Mouse (Mus musculus) stomach, embryonic 15.5 days (tissue): ENCODE results near the gene Synpo2l. TPM values are rescaled to one million over a fixed set of nuclear protein-coding genes. Genes with fewer than 3 reads are reported as not detected.

Source experiments
- ATAC-seq: fragments of 200-750 bp; cut with Nextera tagmentation; 2 replicates; pipeline ENCODE4 v1.8.0; 2017; ENCODE audit warnings: low read depth, moderate number of reproducible peaks, moderate TSS enrichment; ENCODE audit not compliant: insufficient read depth, low FRiP score
- H3K27ac ChIP-seq: fragments of 300-500 bp; sonication (generic); 2 replicates; pipeline ENCODE4 v1.5.1; 2015; ENCODE audit warnings: mild to moderate bottlenecking, inconsistent platforms
- H3K27me3 ChIP-seq: fragments of 300-500 bp; sonication (generic); replicated peaks from 2 replicates; pipeline ENCODE4 v1.6.1; 2015; ENCODE audit warnings: inconsistent platforms
- H3K36me3 ChIP-seq: fragments of 300-500 bp; sonication (generic); 2 replicates; pipeline ENCODE4 v1.6.1; 2015; ENCODE audit warnings: inconsistent platforms
- H3K4me1 ChIP-seq: fragments of 300-500 bp; sonication (generic); 2 replicates; pipeline ENCODE4 v1.6.1; 2015; ENCODE audit warnings: inconsistent platforms
- H3K4me2 ChIP-seq: fragments of 300-500 bp; sonication (generic); 2 replicates; pipeline ENCODE4 v1.6.1; 2015; ENCODE audit warnings: mild to moderate bottlenecking, inconsistent platforms
- H3K4me3 ChIP-seq: fragments of 300-500 bp; sonication (generic); replicated peaks from 2 replicates; pipeline ENCODE4 v1.5.1; 2015; ENCODE audit warnings: inconsistent platforms
- H3K9ac ChIP-seq: fragments of 300-500 bp; sonication (generic); 2 replicates; pipeline ENCODE4 v1.6.1; 2015; ENCODE audit warnings: inconsistent platforms
- H3K9me3 ChIP-seq: fragments of 300-500 bp; sonication (generic); 2 replicates; pipeline ENCODE4 v1.6.1; 2016; ENCODE audit warnings: inconsistent platforms
- WGBS: fragments of 180-500 bp; shearing (Covaris S2); methylation state at CpG from one replicate; pipeline ENCODE4 v1.1.7; 2015; 5-methylcytosine and 5-hydroxymethylcytosine counted together
- polyA plus RNA-seq: library from polyadenylated mRNA; unstranded; fragments of >200 nt; fragmentation: Nextera tagmentation; extraction: Ambion mirVana; gene quantifications from 2 replicates; pipeline ENCODE4 v1.2.1, GENCODE M21; 2015

Synpo2l gene
- polyA plus RNA-seq, 1 experiment from 2014 or later = 0.45 TPM

- H3K9ac ChIP-seq = no peak overlapping the region
- H3K27ac ChIP-seq = no peak overlapping the region
- no peaks in the 10 kb centered on the region for H3K36me3 ChIP-seq
- peaks cover 3% of the 10 kb centered on the region; the same call in 1 of the 2 replicates for H3K4me1 ChIP-seq
- 70% methylated on average over 9 of the region's 9 CpGs for WGBS
- ATAC-seq = no peak
- H3K9me3 ChIP-seq = no peaks in the 10 kb centered on the region
- H3K27me3 ChIP-seq = no peaks in the 10 kb centered on the region
- H3K4me3 ChIP-seq = no peak overlapping the region
- H3K4me2 ChIP-seq = no peak overlapping the region
Measured at GRCm38 (mm10) chr14:20655731-20656130, 12.4 kb downstream of the Synpo2l start.

GRCm38 (mm10) chr14:20654690-20655421 is 13.3 kb downstream of the Synpo2l start:
- Histone ChIP-seq H3K9ac (no peak overlapping the region), H3K4me3 (no peak overlapping the region), H3K9me3 (no peaks in the 10 kb centered on the region), H3K4me1 (no peaks in the 10 kb centered on the region), H3K27me3 (no peaks in the 10 kb centered on the region), H3K4me2 (no peak overlapping the region), H3K36me3 (no peaks in the 10 kb centered on the region), H3K27ac (no peak overlapping the region)
- 69% methylated on average over 9 of the region's 9 CpGs for WGBS
- no peak for ATAC-seq

- Histone ChIP-seq H3K4me2 (no peak overlapping the region), H3K27ac (no peak overlapping the region), H3K27me3 (no peaks in the 10 kb centered on the region), H3K4me1 (no peaks in the 10 kb centered on the region), H3K36me3 (no peaks in the 10 kb centered on the region), H3K4me3 (no peak overlapping the region), H3K9ac (no peak overlapping the region), H3K9me3 (no peaks in the 10 kb centered on the region)
- no peak for ATAC-seq
- 62% methylated on average over 4 of the region's 4 CpGs for WGBS
Measured at GRCm38 (mm10) chr14:20651722-20652256, 16.4 kb downstream of the Synpo2l start.

GRCm38 (mm10) chr14:20651000-20651399 is 17.2 kb downstream of the Synpo2l start:
- ATAC-seq = no peak
- H3K9ac ChIP-seq = no peak overlapping the region
- WGBS = 75% methylated on average over 2 of the region's 2 CpGs
- no peaks in the 10 kb centered on the region for H3K36me3 ChIP-seq
- no peaks in the 10 kb centered on the region for H3K4me1 ChIP-seq
- H3K4me2 ChIP-seq = no peak overlapping the region
- no peaks in the 10 kb centered on the region for H3K27me3 ChIP-seq
- no peak overlapping the region for H3K27ac ChIP-seq
- no peaks in the 10 kb centered on the region for H3K9me3 ChIP-seq
- H3K4me3 ChIP-seq = no peak overlapping the region

GRCm38 (mm10) chr14:20646381-20646780 is 21.8 kb downstream of the Synpo2l start:
- no peak overlapping the region for H3K4me2 ChIP-seq
- no peaks in the 10 kb centered on the region for H3K4me1 ChIP-seq
- no peak overlapping the region for H3K27ac ChIP-seq
- no peaks in the 10 kb centered on the region for H3K36me3 ChIP-seq
- no peaks in the 10 kb centered on the region for H3K9me3 ChIP-seq
- ATAC-seq = no peak
- no peak overlapping the region for H3K4me3 ChIP-seq
- no peak overlapping the region for H3K9ac ChIP-seq
- no peaks in the 10 kb centered on the region for H3K27me3 ChIP-seq

GRCm38 (mm10) chr14:20645547-20645946 is 22.6 kb downstream of the Synpo2l start:
- Histone ChIP-seq H3K4me1 (no peaks in the 10 kb centered on the region), H3K9me3 (no peaks in the 10 kb centered on the region), H3K4me3 (no peak overlapping the region), H3K9ac (no peak overlapping the region), H3K27ac (no peak overlapping the region), H3K4me2 (no peak overlapping the region), H3K36me3 (no peaks in the 10 kb centered on the region), H3K27me3 (no peaks in the 10 kb centered on the region)
- WGBS = 40% methylated on average over 3 of the region's 3 CpGs
- ATAC-seq = no peak

- Histone ChIP-seq H3K4me1 (no peaks in the 10 kb centered on the region), H3K36me3 (no peaks in the 10 kb centered on the region), H3K4me2 (peak overlapping the region; percentile 70), H3K9ac (peak overlapping the region; percentile 75), H3K27ac (peak overlapping the region; percentile 94), H3K9me3 (no peaks in the 10 kb centered on the region), H3K27me3 (no peaks in the 10 kb centered on the region), H3K4me3 (peak overlapping the region; percentile 88)
- no peak for ATAC-seq
- 13% methylated on average over 10 of the region's 10 CpGs for WGBS
Measured at GRCm38 (mm10) chr14:20641438-20641875, 26.7 kb downstream of the Synpo2l start.

GRCm38 (mm10) chr14:20640644-20641437 is 27.3 kb downstream of the Synpo2l start, which contains the start of gene Usp54:
Gene Usp54 (minus strand): TSS chr14:20641063.
- Histone ChIP-seq H3K4me2 (peak within 1 kb of the TSS; percentile 76), H3K36me3 (no peaks in the 10 kb centered on the region), H3K9ac (peak within 1 kb of the TSS; percentile 75), H3K27ac (peak within 1 kb of the TSS; percentile 94), H3K27me3 (no peaks in the 10 kb centered on the region), H3K4me3 (peak within 1 kb of the TSS; percentile 88), H3K9me3 (no peaks in the 10 kb centered on the region), H3K4me1 (no peaks in the 10 kb centered on the region)
- ATAC-seq = peak; percentile 95
- under 1% methylated on average over 73 of the region's 73 CpGs for WGBS

GRCm38 (mm10) chr14:20639918-20640619 is 28.1 kb downstream of the Synpo2l start:
- Histone ChIP-seq H3K4me2 (peak overlapping the region; percentile 76), H3K36me3 (no peaks in the 10 kb centered on the region), H3K27ac (peak overlapping the region; percentile 94), H3K27me3 (no peaks in the 10 kb centered on the region), H3K9me3 (no peaks in the 10 kb centered on the region), H3K4me1 (no peaks in the 10 kb centered on the region), H3K4me3 (peak overlapping the region; percentile 88), H3K9ac (peak overlapping the region; percentile 56)
- WGBS = 3% methylated on average over 16 of the region's 16 CpGs
- peak; percentile 50 for ATAC-seq

GRCm38 (mm10) chr14:20638702-20639101 is 29.5 kb downstream of the Synpo2l start:
- Histone ChIP-seq H3K4me1 (no peaks in the 10 kb centered on the region), H3K27me3 (no peaks in the 10 kb centered on the region), H3K9ac (no peak overlapping the region), H3K4me3 (no peak overlapping the region), H3K9me3 (no peaks in the 10 kb centered on the region), H3K4me2 (no peak overlapping the region), H3K27ac (no peak overlapping the region), H3K36me3 (no peaks in the 10 kb centered on the region)
- no peak for ATAC-seq
- WGBS = 88% methylated on average over 6 of the region's 6 CpGs

- Histone ChIP-seq H3K9ac (no peak overlapping the region), H3K4me2 (no peak overlapping the region), H3K9me3 (no peaks in the 10 kb centered on the region), H3K36me3 (no peaks in the 10 kb centered on the region), H3K4me1 (no peaks in the 10 kb centered on the region), H3K27ac (no peak overlapping the region), H3K27me3 (no peaks in the 10 kb centered on the region), H3K4me3 (no peak overlapping the region)
- no peak for ATAC-seq
- 81% methylated on average over 2 of the region's 2 CpGs for WGBS
Measured at GRCm38 (mm10) chr14:20637818-20638574, 30.2 kb downstream of the Synpo2l start.
